Mouse (Mus musculus) ovary, postnatal 14 days (tissue): Measurements from ENCODE around the gene Rpl38.

Experiments
- DNase-seq: peaks from one replicate; pipeline ENCODE4 v3.0.0; 2022; ENCODE audit warnings: low spot score

Gene Rpl38

GRCm38 (mm10) chr11:114704071-114704913, 36.0 kb downstream of the Rpl38 start:
- no peak for DNase-seq

- DNase-seq: no peak
Observed at GRCm38 (mm10) chr11:114706358-114706757, 38.0 kb downstream of the Rpl38 start.

GRCm38 (mm10) chr11:114711393-114711792, 43.1 kb downstream of the Rpl38 start:
- no peak for DNase-seq

DNA sequence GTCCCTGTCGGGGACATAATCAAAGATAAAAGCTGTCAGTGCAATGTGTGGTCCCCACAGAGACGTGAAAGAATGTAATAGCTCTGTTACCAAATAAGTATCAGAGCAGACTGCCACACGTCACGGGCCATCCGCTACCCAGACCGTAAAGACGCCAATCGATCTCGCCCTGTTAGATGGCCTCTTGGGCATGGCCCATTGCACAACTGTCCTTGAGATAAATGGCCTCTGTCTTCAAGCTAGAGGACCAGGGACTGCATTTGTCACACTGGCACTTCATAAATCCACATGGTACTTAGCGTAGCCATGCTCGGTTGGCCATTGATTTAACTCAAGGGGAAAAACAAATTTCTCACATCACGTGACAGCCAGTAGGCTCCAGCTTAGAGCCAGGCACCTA, 43.5 kb downstream of the Rpl38 start:
- no peak for DNase-seq

DNA sequence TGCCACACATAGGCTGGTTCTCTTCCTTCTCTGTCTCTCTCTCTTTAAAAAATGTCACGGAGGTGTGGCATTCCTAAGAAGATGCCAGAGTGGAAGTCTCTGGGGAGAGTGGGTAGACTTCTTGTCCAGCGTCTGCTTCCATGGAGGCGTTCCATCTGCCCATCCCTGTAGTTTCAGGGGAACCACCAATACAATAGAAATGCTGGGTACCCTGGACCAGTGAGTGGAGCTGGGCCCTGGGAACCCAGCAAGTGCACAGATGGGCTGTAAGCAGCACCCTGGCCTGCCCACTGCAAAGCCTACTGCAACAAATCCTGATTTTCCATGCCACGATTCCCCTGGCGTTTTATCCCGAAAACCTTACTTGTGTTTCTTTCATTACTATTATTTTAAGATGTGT, 46.2 kb downstream of the Rpl38 start:
- no peak for DNase-seq

DNA sequence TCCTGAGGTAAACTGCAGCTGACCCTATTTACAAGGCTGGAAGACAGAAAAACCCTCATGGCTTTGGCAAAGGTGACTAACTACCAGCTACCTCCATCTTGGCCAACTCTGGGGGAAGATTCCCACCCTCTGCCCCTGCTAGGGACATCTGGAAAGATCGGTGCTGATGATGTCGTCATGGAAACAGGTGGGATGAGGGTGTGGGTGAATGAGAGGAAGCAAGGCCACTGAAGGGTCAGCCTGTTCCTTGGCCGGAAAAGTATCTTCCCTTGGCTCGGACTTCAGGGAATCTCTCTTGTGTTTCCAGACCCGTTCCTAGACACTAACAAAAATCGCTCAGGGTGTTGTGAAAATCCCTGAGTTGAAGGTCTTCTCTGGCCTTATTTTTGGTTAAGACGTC, 47.2 kb downstream of the Rpl38 start:
- no peak for DNase-seq

DNA sequence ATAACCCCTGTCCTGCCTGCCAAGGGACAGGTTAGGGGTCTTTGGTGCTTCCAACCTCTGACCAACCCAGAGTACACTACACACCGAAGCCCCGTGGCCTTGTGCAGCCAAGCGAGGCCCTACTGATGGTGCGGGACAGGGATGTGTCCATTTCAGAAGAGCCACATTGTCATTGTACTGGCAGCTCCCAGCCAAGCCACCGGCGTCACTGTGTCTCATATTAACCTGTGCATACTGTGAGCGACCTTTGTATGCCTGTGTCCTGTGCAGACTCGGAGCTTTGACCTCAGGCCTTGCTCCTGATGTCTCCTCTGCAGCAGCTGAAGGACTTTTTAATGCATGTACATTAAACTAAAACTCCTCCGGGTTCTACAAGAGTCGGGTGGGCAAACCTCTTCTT, 52.2 kb downstream of the Rpl38 start:
- DNase-seq: no peak
